Mouse (Mus musculus) liver, postnatal 0 days (tissue): ENCODE measurements around the gene Comt.

Experiments used
- CTCF ChIP-seq: sonication (generic); IDR thresholded peaks from 2 replicates; pipeline ENCODE4 v1.5.1; 2016; ENCODE audit warnings: antibody characterized with exemption, low read depth
- EP300 ChIP-seq: IDR thresholded peaks from 2 replicates; pipeline ENCODE4 v1.6.1; 2016; ENCODE audit warnings: antibody characterized with exemption, low read depth, mild to moderate bottlenecking

DNA sequence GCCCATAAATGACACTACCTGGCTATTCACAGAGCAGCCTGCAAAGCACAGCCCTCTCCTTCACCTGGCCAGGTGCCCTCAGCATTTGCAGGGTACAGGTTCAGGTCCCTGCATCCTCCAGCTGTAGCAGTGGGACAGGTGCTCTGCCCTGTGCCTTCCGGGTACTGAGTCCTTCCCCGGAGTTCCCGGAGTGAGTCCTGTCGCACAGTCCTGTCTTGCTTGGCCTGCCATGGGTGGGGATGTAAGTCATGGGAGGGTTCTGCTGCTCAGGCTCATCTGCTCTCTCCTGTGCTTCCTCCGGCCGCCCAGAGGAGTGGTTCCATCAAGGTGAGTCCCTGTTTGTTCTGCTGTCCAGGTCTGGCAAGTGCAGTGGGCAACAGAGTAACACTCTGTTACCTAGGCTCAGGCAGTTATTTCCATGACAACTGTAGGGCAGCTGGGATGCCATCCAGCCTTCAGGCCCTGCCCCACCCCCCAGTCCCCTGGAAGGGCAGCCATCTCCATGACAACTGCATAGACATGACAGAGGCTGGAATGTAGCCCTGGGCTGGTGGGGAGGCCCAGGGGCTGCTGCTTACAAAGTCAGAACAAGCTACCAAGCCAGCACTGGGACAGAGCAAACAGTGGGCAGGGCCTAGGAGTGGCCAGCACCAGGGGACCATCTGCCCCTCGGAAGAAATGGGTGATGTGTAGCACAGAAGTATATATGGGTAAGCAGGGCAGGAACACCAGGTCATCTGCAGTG, 26.0 kb downstream of the Comt start:
- no peak for TF ChIP-seq CTCF
- TF ChIP-seq EP300: no peak
